In the genomic region with DNA sequence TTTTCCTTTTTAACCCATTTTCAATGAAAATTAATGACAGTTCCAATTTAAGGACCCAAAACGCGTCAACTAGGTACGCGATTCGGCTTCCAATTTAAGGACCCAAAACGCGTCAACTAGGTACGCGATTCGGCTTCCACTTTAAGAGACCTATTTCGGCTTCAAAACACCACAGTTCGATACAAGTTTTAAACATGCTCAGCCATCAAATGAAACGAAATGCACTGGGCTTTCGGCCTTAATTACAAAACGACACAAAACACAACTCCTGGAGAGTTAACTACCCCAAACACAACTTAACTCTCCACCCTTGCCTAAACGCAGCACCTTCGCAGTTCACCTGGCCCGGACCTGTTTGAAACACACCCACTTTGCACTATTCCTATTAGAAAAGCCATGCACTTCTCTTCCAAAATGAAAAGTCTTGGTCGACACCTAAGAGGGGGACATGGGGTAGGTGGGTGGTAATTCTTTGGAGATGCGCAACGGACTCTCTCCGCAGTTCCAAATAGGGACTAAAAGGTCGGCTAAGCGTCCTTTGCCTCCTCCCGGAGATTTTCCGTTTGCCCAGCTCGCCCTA, we compare ENCODE assay signal across 9 mouse cellular contexts. TPM values are rescaled to one million over a fixed set of nuclear protein-coding genes. Genes with fewer than 3 reads are reported as not detected.
A peak's percentile ranks its signal among the peaks of the same experiment; 100 is the strongest.
DNase-seq lines count a peak whose midpoint lies in the region; ATAC-seq and TF ChIP-seq lines count a peak whose summit lies in the region.
"Had no signal": no experiment of that assay in that cellular context is flagged by ENCODE, and none has a peak within 500 bp of the region (broad histone marks: within the 10 kb centered on the region; RNA-seq: fewer than 3 reads in every experiment).

No protein-coding gene starts in this region.

- intact Hi-C loops in gastrocnemius, postnatal 14 days (cut with DNase I; ENCODE audit: low total_unique reads), result no loop called here

- peak overlapping the region; percentile 67 for H3K4me2 ChIP-seq in kidney, postnatal 0 days (ENCODE audit: low read length)
- H3K4me2 ChIP-seq in hindbrain, embryonic 13.5 days, result peak overlapping the region; percentile 88
- H3K4me2 ChIP-seq in midbrain, embryonic 11.5 days, result peak overlapping the region; percentile 80

- DNase-seq in kidney, postnatal 0 days (ENCODE audit: low spot score), result peak; percentile 32
- no peak for DNase-seq in kidney, adult 8-10 months
- peak; percentile 95 for DNase-seq in midbrain, embryonic 11.5 days (ENCODE audit: low spot score, missing footprints)
- no peak for DNase-seq in adrenal gland, postnatal 10 days
- no peak for DNase-seq in left cerebral cortex, adult 18-20 months (ENCODE audit: low spot score in 2 of 2)
- DNase-seq in gastrocnemius, postnatal 14 days, result no peak

- peak overlapping the region; percentile 99 for H3K9ac ChIP-seq in kidney, postnatal 0 days (ENCODE audit: low read depth, low read length)
- H3K9ac ChIP-seq in hindbrain, embryonic 13.5 days, result peak overlapping the region; percentile 100
- peak overlapping the region; percentile 97 for H3K9ac ChIP-seq in midbrain, embryonic 11.5 days (ENCODE audit: low read length)

- H3K4me3 ChIP-seq in kidney, postnatal 0 days (replicated peaks; ENCODE audit: low read depth, low read length), result peak overlapping the region; percentile 89
- peak overlapping the region; percentile 86 for H3K4me3 ChIP-seq in bone marrow macrophage, adult 2 months (ENCODE audit: insufficient read depth, low read length)
- peak overlapping the region; percentile 94 for H3K4me3 ChIP-seq in hindbrain, embryonic 13.5 days
- H3K4me3 ChIP-seq in midbrain, embryonic 11.5 days (ENCODE audit: low read depth, low read length), result peak overlapping the region; percentile 81

- TF ChIP-seq POLR2A in bone marrow macrophage, adult 2 months (IDR thresholded peaks at IDR 0.05; ENCODE audit: borderline replicate concordance, low read depth, low read length), result no peak

- H3K27ac ChIP-seq in kidney, postnatal 0 days, result peak overlapping the region; percentile 100
- H3K27ac ChIP-seq in bone marrow macrophage, adult 2 months (ENCODE audit: insufficient read depth, low read depth, low read length), result peak overlapping the region; percentile 96
- H3K27ac ChIP-seq in hindbrain, embryonic 13.5 days, result peak overlapping the region; percentile 100
- peak overlapping the region; percentile 100 for H3K27ac ChIP-seq in midbrain, embryonic 11.5 days (ENCODE audit: low read depth, low read length)

- 0 out of 2 replicates have a peak, but pooled peaks cover 24% of the 10 kb centered on the region for H3K4me1 ChIP-seq in kidney, postnatal 0 days (replicated peaks; ENCODE audit: insufficient read depth, low read length)
- H3K4me1 ChIP-seq in bone marrow macrophage, adult 2 months (ENCODE audit: control insufficient read depth, insufficient read depth, low read length), result peaks cover 13% of the 10 kb centered on the region
- peaks cover 58% of the 10 kb centered on the region for H3K4me1 ChIP-seq in hindbrain, embryonic 13.5 days (replicated peaks)
- H3K4me1 ChIP-seq in midbrain, embryonic 11.5 days (ENCODE audit: control insufficient read depth, insufficient read depth, low read length), result peaks cover 40% of the 10 kb centered on the region

- no peaks in the 10 kb centered on the region for H3K9me3 ChIP-seq in kidney, postnatal 0 days (replicated peaks; ENCODE audit: low read length)
- no peaks in the 10 kb centered on the region for H3K9me3 ChIP-seq in hindbrain, embryonic 13.5 days
- H3K9me3 ChIP-seq in midbrain, embryonic 11.5 days (ENCODE audit: control insufficient read depth, low read length), result no peaks in the 10 kb centered on the region

- no peaks in the 10 kb centered on the region for H3K27me3 ChIP-seq in kidney, postnatal 0 days (ENCODE audit: insufficient read depth, low read length)
- no peaks in the 10 kb centered on the region for H3K27me3 ChIP-seq in hindbrain, embryonic 13.5 days
- H3K27me3 ChIP-seq in midbrain, embryonic 11.5 days (ENCODE audit: control insufficient read depth, insufficient read depth, low read length), result no peaks in the 10 kb centered on the region

- TF ChIP-seq CTCF in kidney, postnatal 0 days (IDR thresholded peaks at IDR 0.05; ENCODE audit: low read depth), result no peak
- no peak for TF ChIP-seq CTCF in bone marrow macrophage, adult 2 months (IDR thresholded peaks at IDR 0.05; ENCODE audit: low read depth, low read length)

- under 1% methylated on average over 27 of the region's 27 CpGs for WGBS in kidney, postnatal 0 days
- WGBS in hindbrain, embryonic 13.5 days, result under 1% methylated on average over 27 of the region's 27 CpGs
- WGBS in midbrain, embryonic 11.5 days, result under 1% methylated on average over 27 of the region's 27 CpGs

- ATAC-seq in kidney, postnatal 0 days (replicated peaks; ENCODE audit: low FRiP score, low read depth), result no peak
- no peak for ATAC-seq in hindbrain, embryonic 13.5 days (ENCODE audit: low FRiP score)
- ATAC-seq in midbrain, embryonic 11.5 days (ENCODE audit: low FRiP score), result no peak

- no peaks in the 10 kb centered on the region for H3K36me3 ChIP-seq in kidney, postnatal 0 days (ENCODE audit: insufficient read depth, low read length)
- H3K36me3 ChIP-seq in hindbrain, embryonic 13.5 days, result peaks cover 4% of the 10 kb centered on the region
- H3K36me3 ChIP-seq in midbrain, embryonic 11.5 days (ENCODE audit: control insufficient read depth, insufficient read depth, low read length), result no peaks in the 10 kb centered on the region

RNA-seq across cellular contexts. Expression of gene Hnrnph3, which starts 1.4 kb away (rescaled TPM):
- 56.7 and 57.8 TPM in 2 replicates for polyA plus RNA-seq in kidney, postnatal 0 days (2015; fragmentation: Nextera tagmentation; extraction: Ambion mirVana)
- polyA plus RNA-seq in bone marrow macrophage, adult 2 months (2012; ENCODE audit: insufficient read depth, insufficient read length, missing spikeins), result 44.2 and 55.0 TPM in 2 replicates
- 193 and 195 TPM in 2 replicates for polyA plus RNA-seq in hindbrain, embryonic 13.5 days (2015; fragmentation: Nextera tagmentation; extraction: Ambion mirVana)
- 172 and 174 TPM in 2 replicates for polyA plus RNA-seq in midbrain, embryonic 11.5 days (2014; fragmentation: Nextera tagmentation; extraction: Ambion mirVana)
- 10 to 100 TPM; 36.4 to 51.7 TPM for total RNA-seq in adrenal gland, postnatal 10 days (2021)
- 10 to 100 TPM; 50.2 to 50.8 TPM for total RNA-seq in left cerebral cortex, adult 18-20 months (2021)
- total RNA-seq in gastrocnemius, postnatal 14 days (2021), result 10 to 100 TPM; 12.6 to 14.4 TPM

RNA-seq across cellular contexts. Expression of gene Pbld2, which starts 1.5 kb away (rescaled TPM):
- 11.6 and 12.6 TPM in 2 replicates for polyA plus RNA-seq in kidney, postnatal 0 days (2015; fragmentation: Nextera tagmentation; extraction: Ambion mirVana)
- 0.24 and 0.87 TPM in 2 replicates for polyA plus RNA-seq in bone marrow macrophage, adult 2 months (2012; ENCODE audit: insufficient read depth, insufficient read length, missing spikeins)
- 0.88 and 1.1 TPM in 2 replicates for polyA plus RNA-seq in hindbrain, embryonic 13.5 days (2015; fragmentation: Nextera tagmentation; extraction: Ambion mirVana)
- polyA plus RNA-seq in midbrain, embryonic 11.5 days (2014; fragmentation: Nextera tagmentation; extraction: Ambion mirVana), result 0.76 and 1.7 TPM in 2 replicates
- 1 to 10 TPM; 3.2 to 6.4 TPM for total RNA-seq in adrenal gland, postnatal 10 days (2021)
- 1 to 10 TPM; 2.6 to 3.6 TPM for total RNA-seq in left cerebral cortex, adult 18-20 months (2021)
- total RNA-seq in gastrocnemius, postnatal 14 days (2021), result 1 to 10 TPM; 1.8 to 2.0 TPM

RNA-seq across cellular contexts. Expression of gene Pbld1, which starts 37.3 kb away (rescaled TPM):
- 13.7 and 16.0 TPM in 2 replicates for polyA plus RNA-seq in kidney, postnatal 0 days (2015; fragmentation: Nextera tagmentation; extraction: Ambion mirVana)
- not detected in 2 replicates for polyA plus RNA-seq in bone marrow macrophage, adult 2 months (2012; ENCODE audit: insufficient read depth, insufficient read length, missing spikeins)
- polyA plus RNA-seq in hindbrain, embryonic 13.5 days (2015; fragmentation: Nextera tagmentation; extraction: Ambion mirVana), result 1.2 and 1.6 TPM in 2 replicates
- polyA plus RNA-seq in midbrain, embryonic 11.5 days (2014; fragmentation: Nextera tagmentation; extraction: Ambion mirVana), result 0.73 and 0.96 TPM in 2 replicates
- 10 to 100 TPM; 13.0 to 31.0 TPM for total RNA-seq in adrenal gland, postnatal 10 days (2021)
- total RNA-seq in left cerebral cortex, adult 18-20 months (2021), result under 1 TPM; 0.30 to 0.45 TPM
- total RNA-seq in gastrocnemius, postnatal 14 days (2021), result under 1 TPM; 0.45 to 0.47 TPM
- total RNA-seq: common myeloid progenitor, adult 5-6 weeks had no signal

RNA-seq across cellular contexts. Expression of gene Rufy2, which starts 42.6 kb away (rescaled TPM):
- 20.8 and 21.5 TPM in 2 replicates for polyA plus RNA-seq in kidney, postnatal 0 days (2015; fragmentation: Nextera tagmentation; extraction: Ambion mirVana)
- polyA plus RNA-seq in bone marrow macrophage, adult 2 months (2012; ENCODE audit: insufficient read depth, insufficient read length, missing spikeins), result 17.4 and 18.9 TPM in 2 replicates
- 52.6 and 57.0 TPM in 2 replicates for polyA plus RNA-seq in hindbrain, embryonic 13.5 days (2015; fragmentation: Nextera tagmentation; extraction: Ambion mirVana)
- 21.0 and 23.2 TPM in 2 replicates for polyA plus RNA-seq in midbrain, embryonic 11.5 days (2014; fragmentation: Nextera tagmentation; extraction: Ambion mirVana)
- total RNA-seq in adrenal gland, postnatal 10 days (2021), result 10 to 100 TPM; 14.8 to 30.7 TPM
- total RNA-seq in left cerebral cortex, adult 18-20 months (2021), result 10 to 100 TPM; 75.6 to 91.0 TPM
- 1 to 10 TPM; 7.4 to 8.4 TPM for total RNA-seq in gastrocnemius, postnatal 14 days (2021)

Comparison
In these comparisons a context has a peak if more than half of its experiments do, and no peak if none do; other contexts are left out.
1. DNase-seq: peak in kidney, postnatal 0 days (single experiment) and midbrain, embryonic 11.5 days (single experiment); none in kidney, adult 8-10 months (0 of 2), adrenal gland, postnatal 10 days (single experiment), left cerebral cortex, adult 18-20 months (0 of 2) and gastrocnemius, postnatal 14 days (single experiment).
2. Peak in every context shown above with its lines, with median percentiles within 50 percentile points of each other: H3K27ac ChIP-seq, H3K4me2 ChIP-seq, H3K4me3 ChIP-seq and H3K9ac ChIP-seq.